Mouse (Mus musculus) ES-Bruce4 (cell line): ENCODE data around the gene Bicd2.

ENCODE experiments used
- CTCF ChIP-seq: IDR thresholded peaks from one replicate; pipeline ENCODE4 v1.8.1; 2011; ENCODE audit warnings: low read depth, low read length
- EP300 ChIP-seq: IDR thresholded peaks from 2 replicates; pipeline ENCODE4 v1.6.1; 2011; ENCODE audit warnings: low read depth, low read length; ENCODE audit not compliant: insufficient read depth
- POLR2A ChIP-seq: IDR thresholded peaks from one replicate; pipeline ENCODE4 v1.8.1; 2011; ENCODE audit warnings: low read length; ENCODE audit not compliant: insufficient read depth

DNA sequence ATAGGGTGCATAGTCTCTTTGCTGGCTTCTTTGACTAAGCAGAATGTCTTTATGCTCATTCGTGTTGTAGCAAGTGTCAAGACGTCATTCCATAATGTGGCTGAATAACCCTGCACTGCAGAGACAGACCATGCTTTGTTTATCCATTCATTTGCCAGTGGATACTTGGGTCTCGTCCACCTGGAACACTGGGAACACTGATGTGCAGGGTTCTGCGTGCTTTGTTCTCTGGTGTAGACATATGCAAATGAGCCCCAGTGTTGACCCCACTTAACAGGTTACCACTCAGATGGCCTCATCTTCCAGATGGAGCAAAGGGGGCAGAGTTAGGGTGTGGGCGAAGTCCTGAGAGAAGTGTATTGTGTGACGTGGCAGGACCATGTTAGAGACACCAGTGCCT lies 32.9 kb downstream of the Bicd2 start:
- TF ChIP-seq CTCF (no peak), EP300 (no peak), POLR2A (no peak)
